Mouse (Mus musculus) ES-E14 (cell line): Measurements from ENCODE around the gene Adpgk. TPM values are rescaled to one million over a fixed set of nuclear protein-coding genes. Genes with fewer than 3 reads are reported as not detected.

Experiments
- DNase-seq: peaks from one replicate; pipeline ENCODE4 v3.0.0-alpha.2; 2013; ENCODE audit warnings: low read depth, low spot score
- H3K27ac ChIP-seq: 2 replicates; pipeline ENCODE4 v1.5.1; 2012; ENCODE audit warnings: low read depth, mild to moderate bottlenecking, low read length, moderate library complexity, mixed read lengths; ENCODE audit not compliant: poor library complexity, insufficient read depth, severe bottlenecking
- H3K36me3 ChIP-seq: 2 replicates; pipeline ENCODE4 v1.6.1; 2012; ENCODE audit warnings: mild to moderate bottlenecking, low read length, moderate library complexity, mixed read lengths; ENCODE audit not compliant: control insufficient read depth, poor library complexity, insufficient read depth, severe bottlenecking
- H3K4me1 ChIP-seq, 2 experiments: fragments of 150-350 bp in 1 of 2; sonication (generic) in 1 of 2; 2 replicates each; pipeline ENCODE4 v1.6.1; 2012; ENCODE audit warnings: low read length in 2 of 2, mild to moderate bottlenecking in 1 of 2, mixed read lengths in 1 of 2; ENCODE audit not compliant: control insufficient read depth in 2 of 2, insufficient read depth in 2 of 2, poor library complexity in 1 of 2
- H3K4me3 ChIP-seq, 2 experiments: fragments of 150-350 bp in 1 of 2; sonication (generic) in 1 of 2; 2 replicates each; pipeline ENCODE4 v1.5.1; 2012; ENCODE audit warnings: low read length in 2 of 2, low read depth in 1 of 2, mild to moderate bottlenecking in 1 of 2, mixed read lengths in 1 of 2; ENCODE audit not compliant: insufficient read depth in 1 of 2, poor library complexity in 1 of 2, severe bottlenecking in 1 of 2
- H3K9ac ChIP-seq: 2 replicates; pipeline ENCODE4 v1.6.1; 2012; ENCODE audit warnings: low read depth, mild to moderate bottlenecking, low read length, mixed read lengths; ENCODE audit not compliant: poor library complexity, insufficient read depth, severe bottlenecking
- H3K9me3 ChIP-seq: fragments of 150-350 bp; sonication (generic); 2 replicates; pipeline ENCODE4 v1.6.1; 2012; ENCODE audit warnings: low read depth, mild to moderate bottlenecking, low read length; ENCODE audit not compliant: control insufficient read depth, insufficient read depth
- CHD2 ChIP-seq: IDR thresholded peaks from 2 replicates; pipeline ENCODE4 v1.6.1; 2014; ENCODE audit warnings: mild to moderate bottlenecking, low read depth, low read length, inconsistent platforms
- HCFC1 ChIP-seq: IDR thresholded peaks from 2 replicates; pipeline ENCODE4 v1.6.1; 2012; ENCODE audit warnings: low read length, inconsistent platforms, borderline replicate concordance; ENCODE audit not compliant: insufficient read depth
- MAFK ChIP-seq: IDR thresholded peaks from 2 replicates; pipeline ENCODE4 v1.6.1; 2014; ENCODE audit warnings: mild to moderate bottlenecking, low read depth, low read length, inconsistent platforms; ENCODE audit not compliant: insufficient read depth
- ZC3H11A ChIP-seq: IDR thresholded peaks from 2 replicates; pipeline ENCODE4 v1.6.1; 2012; ENCODE audit warnings: low read depth, mild to moderate bottlenecking, inconsistent platforms, low read length, borderline replicate concordance
- ZNF384 ChIP-seq: IDR thresholded peaks from 2 replicates; pipeline ENCODE4 v1.6.1; 2012; ENCODE audit warnings: low read depth, low read length, inconsistent platforms
- in situ Hi-C, 2 experiments: fragments of 600-800 bp; cut with MboI; formaldehyde crosslinking; loops; one replicate each; pipeline ENCODE4 v1.15.1; 2025; ENCODE audit warnings: low sequenced_read_pairs in 2 of 2, inconsistent platforms in 1 of 2; ENCODE audit not compliant: unreplicated experiment in 2 of 2
- total RNA-seq: library from RNA; depleted of rRNA; stranded (reverse); fragments of 300-350 nt; gene quantifications from 2 replicates; pipeline ENCODE4 v1.2.3, GENCODE M21; 2012

Adpgk gene
- total RNA-seq, 1 experiment, result 65.7 TPM

- TF ChIP-seq CHD2 (no peak), ZC3H11A (no peak), MAFK (no peak), ZNF384 (no peak), HCFC1 (no peak)
- Histone ChIP-seq H3K4me1 (no peaks in the 10 kb centered on the region), H3K9me3 (no peaks in the 10 kb centered on the region), H3K27ac (no peak overlapping the region), H3K4me3 (no peak overlapping the region), H3K36me3 (peaks cover 36% of the 10 kb centered on the region), H3K9ac (no peak overlapping the region)
- in situ Hi-C loops, result no loop called here
- no peak for DNase-seq
These were observed 19.4 kb downstream of the Adpgk start for GRCm38 (mm10) chr9:59310582-59311283.

GRCm38 (mm10) chr9:59311284-59311670 is 19.9 kb downstream of the Adpgk start:
- in situ Hi-C loops, result no loop called here
- no peak overlapping the region for H3K27ac ChIP-seq
- TF ChIP-seq HCFC1 (no peak), ZNF384 (no peak), MAFK (no peak), ZC3H11A (no peak), CHD2 (no peak)
- H3K4me1 ChIP-seq, result no peaks in the 10 kb centered on the region
- no peak overlapping the region for H3K9ac ChIP-seq
- H3K9me3 ChIP-seq, result no peaks in the 10 kb centered on the region
- no peak overlapping the region for H3K4me3 ChIP-seq
- no peak for DNase-seq
- H3K36me3 ChIP-seq, result peaks cover 39% of the 10 kb centered on the region

GRCm38 (mm10) chr9:59316206-59316605 is 24.8 kb downstream of the Adpgk start:
- Histone ChIP-seq H3K27ac (no peak overlapping the region), H3K9me3 (no peaks in the 10 kb centered on the region), H3K4me3 (no peak overlapping the region), H3K36me3 (peaks cover 38% of the 10 kb centered on the region), H3K4me1 (no peaks in the 10 kb centered on the region), H3K9ac (no peak overlapping the region)
- TF ChIP-seq HCFC1 (no peak), ZNF384 (no peak), ZC3H11A (no peak), CHD2 (no peak), MAFK (no peak)
- in situ Hi-C loops, result no loop called here
- no peak for DNase-seq

- TF ChIP-seq MAFK, result no peak
- no peak for TF ChIP-seq ZC3H11A
- no peak for TF ChIP-seq HCFC1
- no peak for TF ChIP-seq ZNF384
- Histone ChIP-seq H3K4me3 (no peak overlapping the region), H3K36me3 (peaks cover 18% of the 10 kb centered on the region), H3K27ac (no peak overlapping the region), H3K9ac (no peak overlapping the region), H3K9me3 (no peaks in the 10 kb centered on the region), H3K4me1 (no peaks in the 10 kb centered on the region)
- DNase-seq, result no peak
- in situ Hi-C loops, result no loop called here
These were observed 33.0 kb downstream of the Adpgk start for GRCm38 (mm10) chr9:59324351-59324750.

GRCm38 (mm10) chr9:59330055-59330454 is 38.7 kb downstream of the Adpgk start:
- TF ChIP-seq ZNF384 (no peak), ZC3H11A (no peak), CHD2 (no peak), HCFC1 (no peak), MAFK (no peak)
- no peak for DNase-seq
- Histone ChIP-seq H3K36me3 (peaks cover 6% of the 10 kb centered on the region), H3K9me3 (no peaks in the 10 kb centered on the region), H3K4me1 (no peaks in the 10 kb centered on the region), H3K27ac (no peak overlapping the region), H3K4me3 (no peak overlapping the region), H3K9ac (no peak overlapping the region)
- in situ Hi-C loops, result no loop called here
